Mouse (Mus musculus) lung, embryonic 15.5 days (tissue): ENCODE measurements around the gene Mmel1. TPM values are rescaled to one million over a fixed set of nuclear protein-coding genes. Genes with fewer than 3 reads are reported as not detected.

Experiments
- ATAC-seq: fragments of 200-750 bp; cut with Nextera tagmentation; 2 replicates; pipeline ENCODE4 v1.8.0; 2017; ENCODE audit warnings: moderate number of reproducible peaks, borderline replicate concordance; ENCODE audit not compliant: low FRiP score, low TSS enrichment; ENCODE audit errors: extremely low read depth
- H3K27ac ChIP-seq: fragments of 300-500 bp; sonication (generic); 2 replicates; pipeline ENCODE4 v1.5.1; 2015; ENCODE audit warnings: moderate library complexity, mild to moderate bottlenecking, inconsistent platforms
- H3K27me3 ChIP-seq: fragments of 300-500 bp; sonication (generic); 2 replicates; pipeline ENCODE4 v1.6.1; 2015; ENCODE audit warnings: inconsistent platforms
- H3K36me3 ChIP-seq: fragments of 300-500 bp; sonication (generic); 2 replicates; pipeline ENCODE4 v1.6.1; 2015; ENCODE audit warnings: inconsistent platforms
- H3K4me1 ChIP-seq: fragments of 300-500 bp; sonication (generic); 2 replicates; pipeline ENCODE4 v1.6.1; 2015; ENCODE audit warnings: inconsistent platforms
- H3K4me2 ChIP-seq: fragments of 300-500 bp; sonication (generic); 2 replicates; pipeline ENCODE4 v1.6.1; 2015; ENCODE audit warnings: inconsistent platforms, mild to moderate bottlenecking, moderate library complexity
- H3K4me3 ChIP-seq: fragments of 300-500 bp; sonication (generic); 2 replicates; pipeline ENCODE4 v1.5.1; 2015; ENCODE audit warnings: mild to moderate bottlenecking, inconsistent platforms
- H3K9ac ChIP-seq: fragments of 300-500 bp; sonication (generic); 2 replicates; pipeline ENCODE4 v1.6.1; 2015; ENCODE audit warnings: inconsistent platforms
- H3K9me3 ChIP-seq: fragments of 300-500 bp; sonication (generic); 2 replicates; pipeline ENCODE4 v1.6.1; 2016; ENCODE audit warnings: inconsistent platforms
- WGBS: fragments of 180-500 bp; shearing (Covaris S2); methylation state at CpG from one replicate; pipeline ENCODE4 v1.1.7; 2015; 5-methylcytosine and 5-hydroxymethylcytosine counted together
- polyA plus RNA-seq: library from polyadenylated mRNA; unstranded; fragments of >200 nt; fragmentation: Nextera tagmentation; extraction: Ambion mirVana; gene quantifications from 2 replicates; pipeline ENCODE4 v1.2.1, GENCODE M21; 2015

Gene Mmel1
- polyA plus RNA-seq, 1 experiment from 2014 or later: 0.26 TPM

DNA sequence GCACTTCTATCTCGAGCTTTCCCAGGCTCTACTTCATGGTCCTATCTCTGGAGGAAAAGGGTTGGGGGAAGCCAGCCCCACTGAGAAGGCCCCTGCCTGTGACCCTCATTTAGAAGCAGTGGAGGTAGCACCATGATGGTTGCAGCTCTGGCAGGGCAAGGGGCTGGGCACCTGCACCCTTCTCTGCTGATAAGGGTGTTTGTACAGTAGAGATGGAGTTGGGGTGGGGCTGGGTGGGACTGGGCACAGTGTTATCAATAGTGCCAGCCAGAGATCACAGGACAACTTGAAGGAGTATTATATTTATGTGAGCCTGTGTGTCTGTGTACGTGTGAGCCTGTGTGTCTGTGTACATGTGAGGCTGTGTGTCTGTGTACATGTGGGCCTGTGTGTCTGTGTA, 42.3 kb downstream of the Mmel1 start:
- Histone ChIP-seq H3K27me3 (no peaks in the 10 kb centered on the region), H3K27ac (no peak overlapping the region), H3K9ac (no peak overlapping the region), H3K36me3 (no peaks in the 10 kb centered on the region), H3K4me3 (no peak overlapping the region), H3K9me3 (no peaks in the 10 kb centered on the region), H3K4me1 (peaks cover 16% of the 10 kb centered on the region), H3K4me2 (no peak overlapping the region)
- 70% methylated on average over 2 of the region's 2 CpGs for WGBS
- peak; percentile 23; the same call in 1 of the 2 replicates for ATAC-seq

DNA sequence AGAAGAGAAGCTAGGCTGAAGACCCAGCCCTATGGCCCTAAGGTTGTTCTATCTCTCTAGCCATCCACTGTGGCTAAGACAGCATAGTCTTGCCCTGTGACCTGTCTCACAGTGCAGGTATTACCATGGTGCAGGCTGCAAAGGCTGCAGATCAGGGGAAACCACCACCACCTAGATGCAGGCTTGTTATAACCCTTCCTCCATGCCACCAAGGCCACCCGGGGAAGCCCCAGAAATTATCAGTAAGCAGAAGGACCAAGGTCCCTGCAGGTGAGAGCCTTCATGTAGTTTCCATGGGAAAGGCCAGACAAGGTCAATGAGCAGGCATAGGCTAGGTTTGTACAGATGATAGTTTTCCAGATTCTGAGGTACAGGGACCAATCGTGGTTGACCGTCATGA, 44.5 kb downstream of the Mmel1 start:
- 92% methylated on average over 3 of the region's 3 CpGs for WGBS
- Histone ChIP-seq H3K4me1 (peaks cover 11% of the 10 kb centered on the region), H3K9ac (no peak overlapping the region), H3K27me3 (no peaks in the 10 kb centered on the region), H3K4me3 (no peak overlapping the region), H3K36me3 (no peaks in the 10 kb centered on the region), H3K4me2 (no peak overlapping the region), H3K9me3 (no peaks in the 10 kb centered on the region), H3K27ac (no peak overlapping the region)
- ATAC-seq: no peak

DNA sequence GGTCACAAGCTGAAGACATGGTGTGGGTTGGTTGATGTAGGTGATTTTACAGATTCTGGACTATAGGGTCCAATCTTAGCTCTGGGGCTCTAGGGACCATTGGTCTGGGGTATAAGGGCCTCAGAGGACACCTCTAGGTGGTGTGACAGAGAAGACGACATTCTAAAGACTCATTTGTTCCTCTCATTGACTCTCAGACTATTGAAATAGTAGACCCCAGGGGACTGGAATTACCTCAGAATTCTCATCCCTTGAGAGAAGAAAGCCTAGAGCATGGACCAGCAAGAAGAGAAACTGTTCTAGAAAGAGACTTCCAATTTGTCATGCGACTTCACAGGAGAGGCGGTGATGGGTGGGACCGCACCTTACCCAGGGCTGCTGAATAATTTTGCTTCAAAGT, 44.9 kb downstream of the Mmel1 start:
- Histone ChIP-seq H3K4me3 (no peak overlapping the region), H3K36me3 (no peaks in the 10 kb centered on the region), H3K9ac (no peak overlapping the region), H3K4me2 (no peak overlapping the region), H3K27me3 (no peaks in the 10 kb centered on the region), H3K9me3 (no peaks in the 10 kb centered on the region), H3K27ac (no peak overlapping the region), H3K4me1 (peaks cover 11% of the 10 kb centered on the region)
- 93% methylated on average over 4 of the region's 4 CpGs for WGBS
- ATAC-seq: no peak

DNA sequence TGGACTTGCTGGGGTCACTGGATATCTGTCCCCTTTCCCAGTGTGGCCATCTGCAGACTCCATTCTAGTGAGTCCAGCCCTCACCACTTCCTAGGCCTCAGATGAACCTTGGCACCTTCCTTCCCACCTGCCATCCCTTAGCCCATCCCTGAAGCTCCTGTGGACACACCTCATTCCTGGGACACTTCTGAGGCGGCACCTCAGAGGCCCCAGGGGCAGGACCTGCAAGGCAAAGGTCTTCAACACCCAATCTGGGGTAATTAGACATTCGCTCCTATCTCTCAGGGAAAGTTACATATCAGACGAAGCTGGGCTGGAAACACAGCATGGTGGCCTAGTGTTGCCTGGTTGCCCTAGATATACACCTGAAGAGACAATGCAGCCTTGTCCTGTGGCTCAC, 45.3 kb downstream of the Mmel1 start:
- Histone ChIP-seq H3K27me3 (no peaks in the 10 kb centered on the region), H3K4me3 (no peak overlapping the region), H3K9me3 (no peaks in the 10 kb centered on the region), H3K27ac (no peak overlapping the region), H3K4me1 (peaks cover 11% of the 10 kb centered on the region), H3K4me2 (no peak overlapping the region), H3K36me3 (no peaks in the 10 kb centered on the region), H3K9ac (no peak overlapping the region)
- no peak for ATAC-seq
- 60% methylated on average over 3 of the region's 3 CpGs for WGBS

DNA sequence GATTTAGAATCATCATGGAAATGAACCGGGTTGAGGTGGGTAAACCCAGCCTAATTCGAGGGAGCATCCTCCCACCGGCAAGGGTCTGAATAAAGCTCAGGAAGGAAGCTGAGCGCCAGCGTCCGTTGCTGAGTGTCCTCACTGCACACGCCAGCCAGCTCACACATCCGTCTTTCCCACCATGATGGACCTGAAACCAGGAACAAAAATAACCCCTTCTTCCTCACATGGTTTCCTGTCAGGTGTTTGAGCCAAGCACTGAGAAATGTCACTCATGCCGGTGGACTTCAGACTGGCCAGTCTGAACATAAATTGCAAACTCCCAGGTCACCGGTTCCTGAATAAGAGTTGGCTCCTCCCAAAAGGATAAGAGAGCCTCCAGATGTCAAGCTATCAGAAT, 45.9 kb downstream of the Mmel1 start:
- Histone ChIP-seq H3K4me1 (peaks cover 11% of the 10 kb centered on the region), H3K27ac (no peak overlapping the region), H3K9me3 (no peaks in the 10 kb centered on the region), H3K27me3 (no peaks in the 10 kb centered on the region), H3K36me3 (no peaks in the 10 kb centered on the region), H3K4me3 (no peak overlapping the region), H3K4me2 (no peak overlapping the region), H3K9ac (no peak overlapping the region)
- no peak for ATAC-seq
- WGBS: 73% methylated on average over 10 of the region's 10 CpGs

DNA sequence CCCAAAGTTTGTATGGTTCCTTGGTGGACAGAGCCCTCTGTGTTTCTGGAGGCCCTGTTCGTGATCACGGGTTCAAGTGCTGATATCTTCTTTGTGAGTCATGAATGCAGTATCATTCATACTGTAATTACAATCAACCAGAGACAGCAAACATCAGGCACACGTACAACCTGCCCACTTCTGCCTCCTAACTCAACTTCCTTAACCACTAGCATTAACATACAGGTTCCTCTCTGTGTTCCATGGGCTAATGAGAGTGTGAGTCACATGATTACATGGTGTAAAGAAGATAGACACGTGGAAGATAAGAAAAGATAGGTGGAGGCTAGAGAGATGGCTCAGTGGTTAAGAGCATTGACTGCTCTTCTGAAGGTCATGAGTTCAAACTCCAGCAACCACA, 47.3 kb downstream of the Mmel1 start:
- H3K4me1 ChIP-seq: peaks cover under 1% of the 10 kb centered on the region
- H3K4me2 ChIP-seq: no peak overlapping the region
- no peak overlapping the region for H3K27ac ChIP-seq
- no peaks in the 10 kb centered on the region for H3K9me3 ChIP-seq
- H3K27me3 ChIP-seq: no peaks in the 10 kb centered on the region
- no peaks in the 10 kb centered on the region for H3K36me3 ChIP-seq
- H3K9ac ChIP-seq: no peak overlapping the region
- 81% methylated on average over 4 of the region's 4 CpGs for WGBS
- no peak for ATAC-seq
- no peak overlapping the region for H3K4me3 ChIP-seq

DNA sequence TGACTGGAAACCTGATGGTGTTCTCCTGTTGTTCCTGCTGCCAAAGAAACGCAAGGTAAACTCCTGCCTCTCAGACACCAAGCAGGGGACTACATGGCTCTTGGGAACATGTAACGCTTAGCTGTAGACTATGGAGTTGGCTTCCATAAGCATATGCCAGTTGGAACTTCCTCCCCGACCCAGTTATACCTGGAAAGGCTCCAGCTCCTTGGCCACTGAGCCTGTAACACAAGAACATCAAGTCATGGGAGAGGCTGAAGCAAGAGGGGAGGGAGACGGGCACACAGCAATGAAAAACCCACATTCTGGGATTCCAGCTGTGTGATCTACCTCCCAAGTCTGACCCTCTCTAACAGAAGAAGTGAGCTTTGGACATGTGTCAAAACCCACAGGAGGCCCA, 52.9 kb downstream of the Mmel1 start:
- no peak overlapping the region for H3K4me2 ChIP-seq
- H3K9me3 ChIP-seq: no peaks in the 10 kb centered on the region
- H3K27ac ChIP-seq: no peak overlapping the region
- H3K9ac ChIP-seq: no peak overlapping the region
- no peaks in the 10 kb centered on the region for H3K36me3 ChIP-seq
- H3K27me3 ChIP-seq: no peaks in the 10 kb centered on the region
- 68% methylated on average over 4 of the region's 4 CpGs for WGBS
- ATAC-seq: no peak
- H3K4me3 ChIP-seq: no peak overlapping the region
- peaks cover 4% of the 10 kb centered on the region; the same call in 1 of the 2 replicates for H3K4me1 ChIP-seq

DNA sequence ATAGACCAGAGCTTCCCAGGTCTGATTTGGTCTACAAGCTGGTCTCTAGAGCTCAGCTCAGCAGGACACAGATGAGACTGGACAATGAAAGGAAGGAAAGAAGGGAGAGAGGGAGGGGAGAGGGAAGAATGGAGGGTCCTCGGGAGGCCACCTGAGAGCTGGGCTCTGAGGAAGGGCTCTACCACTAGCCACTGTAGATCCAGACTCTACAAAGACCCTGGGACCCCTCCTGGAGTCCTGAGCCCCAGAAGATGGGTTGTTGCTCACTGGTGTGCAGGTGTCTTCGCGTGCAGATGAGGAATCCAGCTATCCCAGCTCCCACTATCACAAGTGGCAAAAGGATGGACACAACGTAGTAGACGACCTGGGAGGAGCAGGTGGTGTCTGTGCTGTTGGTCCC, 53.5 kb downstream of the Mmel1 start:
- no peak overlapping the region for H3K4me3 ChIP-seq
- H3K9ac ChIP-seq: no peak overlapping the region
- H3K9me3 ChIP-seq: no peaks in the 10 kb centered on the region
- no peaks in the 10 kb centered on the region for H3K27me3 ChIP-seq
- ATAC-seq: no peak
- H3K27ac ChIP-seq: no peak overlapping the region
- peaks cover 10% of the 10 kb centered on the region for H3K4me1 ChIP-seq
- 75% methylated on average over 5 of the region's 5 CpGs for WGBS
- H3K4me2 ChIP-seq: no peak overlapping the region
- H3K36me3 ChIP-seq: no peaks in the 10 kb centered on the region

DNA sequence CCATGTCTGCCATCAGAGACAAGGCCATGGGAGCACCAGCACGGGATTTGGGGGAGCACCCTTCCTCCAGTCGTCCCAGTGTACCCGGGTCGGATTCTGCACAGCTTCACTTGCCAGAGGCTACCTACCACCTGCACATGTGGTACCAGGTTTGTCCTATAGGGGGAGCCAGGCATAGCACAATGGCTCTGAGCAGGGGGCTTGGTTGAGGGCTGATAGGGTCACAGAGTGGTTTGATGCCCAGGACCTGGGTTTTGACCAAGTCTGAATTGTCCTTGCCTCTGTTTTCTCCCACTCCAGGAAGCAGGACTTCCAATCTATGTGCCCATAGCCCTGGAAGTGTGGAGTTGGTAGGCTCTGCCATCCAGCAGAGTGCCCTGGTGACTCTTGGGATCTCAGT, 56.0 kb downstream of the Mmel1 start:
- Histone ChIP-seq H3K36me3 (no peaks in the 10 kb centered on the region), H3K4me2 (no peak overlapping the region), H3K27me3 (no peaks in the 10 kb centered on the region), H3K9ac (no peak overlapping the region), H3K4me3 (no peak overlapping the region), H3K27ac (no peak overlapping the region), H3K4me1 (peaks cover 17% of the 10 kb centered on the region), H3K9me3 (no peaks in the 10 kb centered on the region)
- 48% methylated on average over 4 of the region's 4 CpGs for WGBS
- no peak for ATAC-seq

DNA sequence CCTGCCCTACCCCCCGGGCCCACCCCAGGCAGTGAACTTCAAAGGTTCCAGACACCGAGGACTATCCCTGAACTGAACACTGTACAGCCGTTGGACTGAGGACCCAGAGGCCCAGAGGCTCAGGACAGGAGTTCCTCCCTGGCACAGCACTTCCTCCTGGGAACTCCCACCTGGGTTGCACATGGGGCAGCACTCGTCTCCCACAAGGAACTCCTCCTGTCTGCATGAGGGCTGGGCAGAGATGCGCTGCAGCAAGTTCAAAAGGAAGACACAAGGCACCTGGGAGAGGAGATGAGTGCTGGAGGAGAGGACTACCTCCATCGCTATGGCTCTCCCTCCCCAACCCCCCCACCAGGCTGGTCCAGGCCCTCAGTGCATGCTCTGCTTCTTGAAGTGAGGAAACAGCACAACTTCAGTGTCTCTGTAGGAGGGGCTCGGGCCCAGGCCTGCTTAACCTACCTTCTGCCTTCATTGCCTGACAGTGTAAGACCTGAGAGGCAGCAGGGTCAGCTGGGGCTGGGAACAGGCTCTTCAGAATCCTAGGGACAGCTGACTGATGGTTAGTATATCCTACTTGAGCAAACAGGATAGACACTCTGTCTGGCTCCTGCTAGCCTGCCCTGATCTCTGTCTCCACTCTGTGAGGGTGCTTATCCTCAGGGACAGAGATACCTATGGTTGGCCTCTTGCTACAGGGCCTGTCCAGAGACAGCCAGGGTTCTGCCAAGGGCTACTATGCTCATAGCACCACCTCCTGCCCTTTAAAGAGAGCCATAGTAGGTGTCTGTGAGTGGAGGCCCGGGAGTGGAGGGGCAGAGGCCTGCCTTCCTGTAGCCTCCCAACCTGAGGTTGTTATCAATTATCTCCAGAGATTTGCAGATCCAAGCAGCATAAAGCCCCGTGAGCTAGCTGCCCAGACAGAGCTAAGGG, 57.8 kb downstream of the Mmel1 start:
- Histone ChIP-seq H3K27me3 (no peaks in the 10 kb centered on the region), H3K4me1 (peaks cover 17% of the 10 kb centered on the region), H3K4me3 (peak overlapping the region; percentile 25), H3K4me2 (peak overlapping the region; percentile 46), H3K9ac (peak overlapping the region; percentile 11; the same call in 1 of the 2 replicates), H3K27ac (peak overlapping the region; percentile 63), H3K36me3 (no peaks in the 10 kb centered on the region), H3K9me3 (no peaks in the 10 kb centered on the region)
- WGBS: 55% methylated on average over 9 of the region's 9 CpGs
- 0 out of 2 replicates have a peak, but pooled peaks have one; percentile 5 for ATAC-seq

DNA sequence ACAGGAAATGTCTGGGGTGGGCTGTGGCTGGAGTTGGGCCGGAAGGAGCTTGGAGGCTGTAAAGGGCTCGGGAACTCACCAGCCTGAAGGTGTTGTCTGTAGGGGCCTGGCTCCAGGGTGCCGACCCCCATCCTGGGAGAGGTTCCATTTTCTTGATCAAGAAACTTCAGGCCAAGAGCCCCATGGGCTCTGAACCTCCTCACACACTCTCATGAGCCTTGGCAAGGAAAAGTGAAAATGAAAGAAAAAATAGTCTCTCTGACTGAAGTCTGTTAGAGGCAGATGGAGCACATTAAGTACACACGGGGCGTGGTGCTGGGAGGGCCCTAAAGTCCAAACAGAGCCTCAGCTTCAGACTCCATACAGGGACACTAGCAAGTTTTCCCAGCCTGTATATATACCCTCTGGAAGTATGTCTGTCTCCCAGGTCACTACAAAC, 58.5 kb downstream of the Mmel1 start:
- peak; percentile 38 for ATAC-seq
- Histone ChIP-seq H3K36me3 (no peaks in the 10 kb centered on the region), H3K4me1 (peaks cover 17% of the 10 kb centered on the region), H3K9me3 (no peaks in the 10 kb centered on the region), H3K27ac (peak overlapping the region; percentile 63), H3K27me3 (no peaks in the 10 kb centered on the region), H3K9ac (peak overlapping the region; percentile 11; the same call in 1 of the 2 replicates), H3K4me3 (peak overlapping the region; percentile 25), H3K4me2 (peak overlapping the region; percentile 46)
- 18% methylated on average over 5 of the region's 5 CpGs for WGBS

DNA sequence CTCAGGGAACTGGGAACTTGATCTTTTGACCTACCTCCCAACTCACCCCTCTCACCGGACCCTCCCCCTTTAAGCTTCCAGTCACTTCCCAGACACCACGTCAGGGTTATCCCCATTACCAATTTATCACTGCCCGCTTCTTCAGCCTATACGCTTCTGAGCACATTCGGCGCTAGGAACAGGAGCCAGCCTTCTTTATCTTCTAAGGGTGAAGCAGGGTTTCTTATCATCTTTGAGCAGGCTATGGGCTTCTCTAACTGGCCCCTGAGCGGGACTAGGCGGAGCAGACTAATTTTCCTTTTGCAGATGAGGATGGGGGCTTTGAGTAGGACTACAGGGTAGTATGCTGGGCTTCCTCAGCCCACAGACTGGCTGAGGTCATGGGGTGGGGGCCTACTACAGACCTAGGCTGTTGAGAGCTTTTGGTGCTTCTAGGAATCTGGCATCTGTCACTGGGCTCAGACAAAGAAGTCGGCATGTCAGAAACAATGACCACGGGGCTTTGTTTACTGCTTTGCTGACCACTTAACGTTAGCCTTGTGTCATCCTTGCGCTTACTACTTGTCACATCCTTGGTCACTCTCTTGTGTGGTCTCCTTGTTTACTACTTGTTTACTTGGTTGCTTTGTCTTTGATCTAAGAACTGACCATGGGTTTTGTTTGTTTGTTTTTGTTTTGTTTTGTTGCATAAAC, 59.2 kb downstream of the Mmel1 start, which contains the start of gene Tnfrsf14:
Tnfrsf14 (minus strand) TSS at position 169 of the 693 bp plus-strand sequence.
- 26% methylated on average over 12 of the region's 12 CpGs for WGBS

More for the DNA sequence above, 59.2 kb downstream of the Mmel1 start, which contains the start of gene Tnfrsf14:
- peak within 1 kb of the TSS; percentile 46 for H3K4me2 ChIP-seq
- H3K36me3 ChIP-seq: no peaks in the 10 kb centered on the region
- H3K27me3 ChIP-seq: no peaks in the 10 kb centered on the region
- H3K9me3 ChIP-seq: no peaks in the 10 kb centered on the region
- ATAC-seq: no peak
- peak within 1 kb of the TSS; percentile 25 for H3K4me3 ChIP-seq
- peak within 1 kb of the TSS; percentile 63 for H3K27ac ChIP-seq
- H3K9ac ChIP-seq: peak within 1 kb of the TSS; percentile 11; the same call in 1 of the 2 replicates
- H3K4me1 ChIP-seq: peaks cover 17% of the 10 kb centered on the region
